Mouse (Mus musculus): ENCODE measurements around the gene Epb41l2. TPM values are rescaled to one million over a fixed set of nuclear protein-coding genes. Genes with fewer than 3 reads are reported as not detected.
A peak's percentile ranks its signal among the peaks of the same experiment; 100 is the strongest.

Epb41l2 gene
- polyA plus RNA-seq, 1 experiment from 2014 or later: 17.2 TPM

- Histone ChIP-seq H3K4me3 (ENCODE audit: low read depth, low read length) (no peak overlapping the region), H3K4me2 (ENCODE audit: low read length) (no peak overlapping the region), H3K9me3 (replicated peaks; ENCODE audit: control insufficient read depth, low read length) (no peaks in the 10 kb centered on the region), H3K4me1 (ENCODE audit: control insufficient read depth, insufficient read depth, low read length) (no peaks in the 10 kb centered on the region), H3K27me3 (replicated peaks; ENCODE audit: control insufficient read depth, insufficient read depth, low read length) (no peaks in the 10 kb centered on the region), H3K27ac (ENCODE audit: low read depth, low read length) (no peak overlapping the region), H3K36me3 (ENCODE audit: control insufficient read depth, insufficient read depth, low read length) (no peaks in the 10 kb centered on the region), H3K9ac (ENCODE audit: low read length) (no peak overlapping the region)
- DNase-seq (ENCODE audit: low spot score): no peak
- 85% methylated on average over 5 of the region's 5 CpGs for WGBS
- no peak for ATAC-seq
Observed at GRCm38 (mm10) chr10:25534467-25534866, 174.9 kb downstream of the Epb41l2 start.

GRCm38 (mm10) chr10:25535891-25536331 lies 176.3 kb downstream of the Epb41l2 start, which contains the start of gene Smlr1:
Gene Smlr1 (minus strand): TSS chr10:25536267.
- Histone ChIP-seq H3K27ac (ENCODE audit: low read depth, low read length) (no peak within 1 kb of the TSS), H3K9ac (ENCODE audit: low read length) (no peak within 1 kb of the TSS), H3K4me1 (ENCODE audit: control insufficient read depth, insufficient read depth, low read length) (no peaks in the 10 kb centered on the region), H3K9me3 (replicated peaks; ENCODE audit: control insufficient read depth, low read length) (no peaks in the 10 kb centered on the region), H3K27me3 (replicated peaks; ENCODE audit: control insufficient read depth, insufficient read depth, low read length) (no peaks in the 10 kb centered on the region), H3K36me3 (ENCODE audit: control insufficient read depth, insufficient read depth, low read length) (no peaks in the 10 kb centered on the region), H3K4me2 (ENCODE audit: low read length) (no peak within 1 kb of the TSS), H3K4me3 (ENCODE audit: low read depth, low read length) (no peak within 1 kb of the TSS)
- ATAC-seq: no peak
- DNase-seq (ENCODE audit: low spot score): no peak
- 93% methylated on average over 10 of the region's 10 CpGs for WGBS

GRCm38 (mm10) chr10:25536621-25537020 lies 177.0 kb downstream of the Epb41l2 start:
- Histone ChIP-seq H3K4me1 (ENCODE audit: control insufficient read depth, insufficient read depth, low read length) (no peaks in the 10 kb centered on the region), H3K27ac (ENCODE audit: low read depth, low read length) (no peak overlapping the region), H3K9me3 (replicated peaks; ENCODE audit: control insufficient read depth, low read length) (no peaks in the 10 kb centered on the region), H3K36me3 (ENCODE audit: control insufficient read depth, insufficient read depth, low read length) (no peaks in the 10 kb centered on the region), H3K27me3 (replicated peaks; ENCODE audit: control insufficient read depth, insufficient read depth, low read length) (no peaks in the 10 kb centered on the region), H3K4me3 (ENCODE audit: low read depth, low read length) (no peak overlapping the region), H3K4me2 (ENCODE audit: low read length) (no peak overlapping the region), H3K9ac (ENCODE audit: low read length) (no peak overlapping the region)
- WGBS: 94% methylated on average over 6 of the region's 6 CpGs
- DNase-seq (ENCODE audit: low spot score): no peak
- no peak for ATAC-seq

GRCm38 (mm10) chr10:25538738-25539137 lies 179.1 kb downstream of the Epb41l2 start:
- Histone ChIP-seq H3K36me3 (ENCODE audit: control insufficient read depth, insufficient read depth, low read length) (no peaks in the 10 kb centered on the region), H3K4me1 (ENCODE audit: control insufficient read depth, insufficient read depth, low read length) (no peaks in the 10 kb centered on the region), H3K9ac (ENCODE audit: low read length) (no peak overlapping the region), H3K4me2 (ENCODE audit: low read length) (no peak overlapping the region), H3K4me3 (ENCODE audit: low read depth, low read length) (no peak overlapping the region), H3K9me3 (replicated peaks; ENCODE audit: control insufficient read depth, low read length) (no peaks in the 10 kb centered on the region), H3K27ac (ENCODE audit: low read depth, low read length) (no peak overlapping the region), H3K27me3 (replicated peaks; ENCODE audit: control insufficient read depth, insufficient read depth, low read length) (no peaks in the 10 kb centered on the region)
- WGBS: 79% methylated on average over 1 of the region's 1 CpGs
- ATAC-seq (no peak), DNase-seq (ENCODE audit: low spot score) (no peak)

- no peaks in the 10 kb centered on the region for H3K27me3 ChIP-seq (replicated peaks; ENCODE audit: control insufficient read depth, insufficient read depth, low read length)
Observed at GRCm38 (mm10) chr10:25539146-25539770, 179.7 kb downstream of the Epb41l2 start.

GRCm38 (mm10) chr10:25539771-25540168 lies 180.2 kb downstream of the Epb41l2 start:
- 78% methylated on average over 6 of the region's 6 CpGs for WGBS
- Histone ChIP-seq H3K4me2 (ENCODE audit: low read length) (no peak overlapping the region), H3K36me3 (ENCODE audit: control insufficient read depth, insufficient read depth, low read length) (no peaks in the 10 kb centered on the region), H3K4me1 (ENCODE audit: control insufficient read depth, insufficient read depth, low read length) (no peaks in the 10 kb centered on the region), H3K9me3 (replicated peaks; ENCODE audit: control insufficient read depth, low read length) (no peaks in the 10 kb centered on the region), H3K9ac (ENCODE audit: low read length) (no peak overlapping the region), H3K27ac (ENCODE audit: low read depth, low read length) (no peak overlapping the region), H3K4me3 (ENCODE audit: low read depth, low read length) (no peak overlapping the region), H3K27me3 (replicated peaks; ENCODE audit: control insufficient read depth, insufficient read depth, low read length) (no peaks in the 10 kb centered on the region)
- no peak for DNase-seq (ENCODE audit: low spot score)
- no peak for ATAC-seq

More at GRCm38 (mm10) chr10:25539146-25539770, 179.7 kb downstream of the Epb41l2 start:
- H3K9ac ChIP-seq (ENCODE audit: low read length): no peak overlapping the region
- no peak overlapping the region for H3K27ac ChIP-seq (ENCODE audit: low read depth, low read length)
- peak; percentile 35 for DNase-seq (ENCODE audit: low spot score)
- H3K4me2 ChIP-seq (ENCODE audit: low read length): no peak overlapping the region
- no peak overlapping the region for H3K4me3 ChIP-seq (ENCODE audit: low read depth, low read length)
- no peaks in the 10 kb centered on the region for H3K4me1 ChIP-seq (ENCODE audit: control insufficient read depth, insufficient read depth, low read length)
- no peaks in the 10 kb centered on the region for H3K36me3 ChIP-seq (ENCODE audit: control insufficient read depth, insufficient read depth, low read length)
- no peak for ATAC-seq
- no peaks in the 10 kb centered on the region for H3K9me3 ChIP-seq (replicated peaks; ENCODE audit: control insufficient read depth, low read length)
- WGBS: 67% methylated on average over 4 of the region's 4 CpGs

- no peak overlapping the region for H3K4me2 ChIP-seq (ENCODE audit: low read length)
- no peaks in the 10 kb centered on the region for H3K9me3 ChIP-seq (replicated peaks; ENCODE audit: control insufficient read depth, low read length)
- ATAC-seq: no peak
- no peak overlapping the region for H3K4me3 ChIP-seq (ENCODE audit: low read depth, low read length)
- H3K27ac ChIP-seq (ENCODE audit: low read depth, low read length): no peak overlapping the region
- H3K4me1 ChIP-seq (ENCODE audit: control insufficient read depth, insufficient read depth, low read length): no peaks in the 10 kb centered on the region
- no peaks in the 10 kb centered on the region for H3K36me3 ChIP-seq (ENCODE audit: control insufficient read depth, insufficient read depth, low read length)
- no peak for DNase-seq (ENCODE audit: low spot score)
- no peaks in the 10 kb centered on the region for H3K27me3 ChIP-seq (replicated peaks; ENCODE audit: control insufficient read depth, insufficient read depth, low read length)
- no peak overlapping the region for H3K9ac ChIP-seq (ENCODE audit: low read length)
- 93% methylated on average over 3 of the region's 3 CpGs for WGBS
Observed at GRCm38 (mm10) chr10:25541097-25541496, 181.5 kb downstream of the Epb41l2 start.

- Histone ChIP-seq H3K4me3 (ENCODE audit: low read depth, low read length) (no peak overlapping the region), H3K9ac (ENCODE audit: low read length) (no peak overlapping the region), H3K27me3 (replicated peaks; ENCODE audit: control insufficient read depth, insufficient read depth, low read length) (no peaks in the 10 kb centered on the region), H3K4me1 (ENCODE audit: control insufficient read depth, insufficient read depth, low read length) (no peaks in the 10 kb centered on the region), H3K9me3 (replicated peaks; ENCODE audit: control insufficient read depth, low read length) (no peaks in the 10 kb centered on the region), H3K4me2 (ENCODE audit: low read length) (no peak overlapping the region), H3K27ac (ENCODE audit: low read depth, low read length) (no peak overlapping the region), H3K36me3 (ENCODE audit: control insufficient read depth, insufficient read depth, low read length) (no peaks in the 10 kb centered on the region)
- 54% methylated on average over 4 of the region's 4 CpGs for WGBS
- DNase-seq (ENCODE audit: low spot score): peak; percentile 15
- no peak for ATAC-seq
Observed at GRCm38 (mm10) chr10:25552936-25553335, 193.3 kb downstream of the Epb41l2 start.

Measured in forebrain, embryonic 14.5 days (tissue).